Mouse (Mus musculus) lung, postnatal 0 days (tissue): ENCODE data around the gene Efna5.

ENCODE experiments used
- CTCF ChIP-seq: IDR thresholded peaks from 2 replicates; pipeline ENCODE4 v1.5.1; 2016; ENCODE audit warnings: antibody characterized with exemption, mild to moderate bottlenecking
- EP300 ChIP-seq: IDR thresholded peaks from 2 replicates; pipeline ENCODE4 v1.6.1; 2016; ENCODE audit warnings: antibody characterized with exemption, mild to moderate bottlenecking, control low read depth

DNA sequence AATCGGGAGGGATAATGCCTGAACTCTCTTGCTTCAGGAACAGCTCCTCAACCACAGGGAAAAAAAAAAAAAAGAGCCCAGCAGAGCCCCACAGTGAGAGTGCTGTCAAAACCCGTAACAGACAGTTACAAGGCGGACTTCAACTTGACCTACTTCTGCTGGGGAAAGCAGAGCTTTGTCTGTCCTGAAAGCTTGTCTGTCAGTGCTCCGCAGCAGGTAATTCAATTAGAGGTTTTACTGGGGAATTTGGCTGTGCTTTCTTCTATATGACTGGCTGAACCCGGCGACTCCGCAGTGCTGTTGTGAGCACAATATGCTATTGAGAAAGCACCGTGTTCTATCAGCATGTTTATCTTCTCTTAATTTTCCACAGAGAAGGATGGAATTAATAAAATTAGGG, 266.9 kb downstream of the Efna5 start:
- no peak for TF ChIP-seq CTCF
- TF ChIP-seq EP300: no peak
